Mouse (Mus musculus) small intestine, adult 2 months (tissue): Measurements from ENCODE around the gene CT030661.1.

Source experiments
- CTCF ChIP-seq: fragments of 200-500 bp; IDR thresholded peaks from 2 replicates; pipeline ENCODE4 v1.5.1; 2012; ENCODE audit warnings: low read depth, mild to moderate bottlenecking, control low read depth, inconsistent platforms, low read length, moderate library complexity, mixed read lengths; ENCODE audit not compliant: insufficient replicate concordance, insufficient read length; ENCODE audit errors: extremely low read depth
- POLR2A ChIP-seq: fragments of 200-500 bp; IDR thresholded peaks from 2 replicates; pipeline ENCODE4 v1.6.1; 2012; ENCODE audit warnings: low read depth, mild to moderate bottlenecking, control low read depth, inconsistent platforms, low read length, moderate library complexity

- TF ChIP-seq CTCF, result no peak
- no peak for TF ChIP-seq POLR2A
These were observed 49.3 kb upstream of the CT030661.1 start for GRCm38 (mm10) chr17:22363895-22364294.
